12 mouse cellular contexts compared by ENCODE assay signal in the genomic region with DNA sequence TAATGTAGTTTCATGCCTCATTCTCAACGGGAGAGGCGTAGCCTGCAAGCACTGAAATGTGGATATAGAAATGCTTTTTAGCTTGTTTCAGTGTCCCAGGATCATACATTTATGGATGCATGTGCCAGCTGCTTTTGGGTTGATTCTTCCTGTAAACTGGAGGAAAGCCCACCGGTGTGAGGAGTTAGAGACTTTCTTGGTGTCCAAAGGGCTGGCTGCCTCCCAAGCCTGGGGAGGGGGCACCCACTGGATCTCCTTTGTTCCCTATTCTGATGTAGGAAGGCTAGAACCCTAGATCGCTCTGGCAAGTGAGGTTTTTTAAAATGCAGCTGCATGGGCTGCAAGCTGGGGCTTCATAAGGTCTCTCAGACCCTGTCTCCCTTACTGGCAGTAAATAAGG. TPM values are rescaled to one million over a fixed set of nuclear protein-coding genes. Genes with fewer than 3 reads are reported as not detected.
DNase-seq lines count a peak whose midpoint lies in the region; ATAC-seq and TF ChIP-seq lines count a peak whose summit lies in the region.
"Had no signal": no experiment of that assay in that cellular context is flagged by ENCODE, and none has a peak within 500 bp of the region (broad histone marks: within the 10 kb centered on the region; RNA-seq: fewer than 3 reads in every experiment).

No protein-coding gene starts in this region.

- H3K9ac ChIP-seq in lung, embryonic 15.5 days = no peak overlapping the region
- H3K9ac ChIP-seq in forebrain, embryonic 15.5 days (replicated peaks) = peak overlapping the region; percentile 94
- 0 out of 2 replicates have a peak overlapping the region, but pooled peaks have one; percentile 36 for H3K9ac ChIP-seq in limb, embryonic 14.5 days (ENCODE audit: low read depth, low read length, severe bottlenecking)
- H3K9ac ChIP-seq in stomach, postnatal 0 days (ENCODE audit: low read length) = no peak overlapping the region

- H3K9me3 ChIP-seq in lung, embryonic 15.5 days = no peaks in the 10 kb centered on the region
- H3K9me3 ChIP-seq in forebrain, embryonic 15.5 days = no peaks in the 10 kb centered on the region
- H3K9me3 ChIP-seq in limb, embryonic 14.5 days (ENCODE audit: control insufficient read depth, low read length) = no peaks in the 10 kb centered on the region
- H3K9me3 ChIP-seq in stomach, postnatal 0 days (ENCODE audit: control insufficient read depth, low read length) = no peaks in the 10 kb centered on the region

- no peak for ATAC-seq in lung, embryonic 15.5 days (ENCODE audit: borderline replicate concordance, extremely low read depth, low FRiP score, low TSS enrichment)
- ATAC-seq in forebrain, embryonic 15.5 days (replicated peaks) = no peak
- ATAC-seq in limb, embryonic 14.5 days (ENCODE audit: low FRiP score, low read depth) = no peak
- no peak for ATAC-seq in stomach, postnatal 0 days (ENCODE audit: low FRiP score, low TSS enrichment)
- ATAC-seq in granulocyte monocyte progenitor cell, adult 5-6 weeks (replicated peaks; ENCODE audit: poor library complexity, severe bottlenecking) = no peak

- H3K27ac ChIP-seq in lung, embryonic 15.5 days = no peak overlapping the region
- peak overlapping the region; percentile 97 for H3K27ac ChIP-seq in forebrain, embryonic 15.5 days (replicated peaks)
- H3K27ac ChIP-seq in limb, embryonic 14.5 days (replicated peaks; ENCODE audit: low read depth, low read length) = no peak overlapping the region
- no peak overlapping the region for H3K27ac ChIP-seq in stomach, postnatal 0 days (replicated peaks)
- H3K27ac ChIP-seq: kidney, postnatal 0 days had no signal

- H3K36me3 ChIP-seq in lung, embryonic 15.5 days = no peaks in the 10 kb centered on the region
- H3K36me3 ChIP-seq in forebrain, embryonic 15.5 days = peaks cover 7% of the 10 kb centered on the region; the same call in 1 of the 2 replicates
- H3K36me3 ChIP-seq in limb, embryonic 14.5 days (ENCODE audit: control insufficient read depth, insufficient read depth, low read length) = peaks cover 46% of the 10 kb centered on the region
- no peaks in the 10 kb centered on the region for H3K36me3 ChIP-seq in stomach, postnatal 0 days (ENCODE audit: control insufficient read depth, insufficient read depth, low read length)
- H3K36me3 ChIP-seq: G1E had no signal

- H3K27me3 ChIP-seq in lung, embryonic 15.5 days = peaks cover 30% of the 10 kb centered on the region
- H3K27me3 ChIP-seq in forebrain, embryonic 15.5 days = no peaks in the 10 kb centered on the region
- peaks cover 28% of the 10 kb centered on the region for H3K27me3 ChIP-seq in limb, embryonic 14.5 days (ENCODE audit: control insufficient read depth, insufficient read depth, low read length)
- peaks cover 6% of the 10 kb centered on the region; the same call in 1 of the 2 replicates for H3K27me3 ChIP-seq in stomach, postnatal 0 days (ENCODE audit: control insufficient read depth, insufficient read depth, low read length)

- peaks cover 51% of the 10 kb centered on the region for H3K4me1 ChIP-seq in lung, embryonic 15.5 days
- H3K4me1 ChIP-seq in forebrain, embryonic 15.5 days = peaks cover 62% of the 10 kb centered on the region
- H3K4me1 ChIP-seq in limb, embryonic 14.5 days (ENCODE audit: control insufficient read depth, insufficient read depth, low read length) = peaks cover 73% of the 10 kb centered on the region
- peaks cover 12% of the 10 kb centered on the region; the same call in 1 of the 2 replicates for H3K4me1 ChIP-seq in stomach, postnatal 0 days (replicated peaks; ENCODE audit: control insufficient read depth, insufficient read depth)

- H3K4me2 ChIP-seq in lung, embryonic 15.5 days = peak overlapping the region; percentile 8; the same call in 1 of the 2 replicates
- peak overlapping the region; percentile 83 for H3K4me2 ChIP-seq in forebrain, embryonic 15.5 days (replicated peaks)
- peak overlapping the region; percentile 75 for H3K4me2 ChIP-seq in limb, embryonic 14.5 days (replicated peaks; ENCODE audit: low read depth, low read length, severe bottlenecking)
- peak overlapping the region; percentile 94 for H3K4me2 ChIP-seq in stomach, postnatal 0 days (replicated peaks; ENCODE audit: low read depth)

- no peak overlapping the region for H3K4me3 ChIP-seq in lung, embryonic 15.5 days
- H3K4me3 ChIP-seq in forebrain, embryonic 15.5 days = peak overlapping the region; percentile 74
- peak overlapping the region; percentile 22 for H3K4me3 ChIP-seq in limb, embryonic 14.5 days (replicated peaks; ENCODE audit: low read length)
- H3K4me3 ChIP-seq in stomach, postnatal 0 days (ENCODE audit: low read depth, low read length) = no peak overlapping the region; the same call in 1 of the 2 replicates

- TF ChIP-seq POLR2A in limb, embryonic 14.5 days (IDR thresholded peaks at IDR 0.05; ENCODE audit: borderline replicate concordance, extremely low read depth, insufficient read depth, insufficient read length) = no peak

- TF ChIP-seq CTCF in stomach, postnatal 0 days (IDR thresholded peaks at IDR 0.05; ENCODE audit: low read depth) = no peak

- WGBS in lung, embryonic 15.5 days = 73% methylated on average over 4 of the region's 4 CpGs
- 24% methylated on average over 4 of the region's 4 CpGs for WGBS in forebrain, embryonic 15.5 days
- 61% methylated on average over 4 of the region's 4 CpGs for WGBS in limb, embryonic 14.5 days
- 68% methylated on average over 4 of the region's 4 CpGs for WGBS in stomach, postnatal 0 days

- DNase-seq in lung, adult 18-20 months = no peak
- no peak for DNase-seq in limb, embryonic 14.5 days (ENCODE audit: low spot score)
- no peak for DNase-seq in stomach, postnatal 0 days (ENCODE audit: low spot score)
- DNase-seq in right cerebral cortex, postnatal 4 days = no peak
- DNase-seq: adrenal gland, adult 8-10 months; gastrocnemius, postnatal 14 days; liver had no signal

- TF ChIP-seq EP300 in stomach, postnatal 0 days (optimal IDR thresholded peaks at IDR 0.05) = no peak

RNA-seq across cellular contexts. Expression of gene Mn1, which starts 6.5 kb away (rescaled TPM):
- polyA plus RNA-seq in lung, embryonic 15.5 days (2015; fragmentation: Nextera tagmentation; extraction: Ambion mirVana) = 7.8 and 9.0 TPM in 2 replicates
- polyA plus RNA-seq in forebrain, embryonic 15.5 days (2015; fragmentation: Nextera tagmentation; extraction: Ambion mirVana) = 102 and 109 TPM in 2 replicates
- polyA plus RNA-seq in limb, embryonic 14.5 days (2012; rRNA removed) = 11.4 and 16.0 TPM in 2 replicates
- 18.2 and 21.0 TPM in 2 replicates for polyA plus RNA-seq in limb, embryonic 14.5 days (2014; fragmentation: Nextera tagmentation; extraction: Ambion mirVana)
- 4.9 and 5.6 TPM in 2 replicates for polyA plus RNA-seq in stomach, postnatal 0 days (2015; fragmentation: Nextera tagmentation; extraction: Ambion mirVana)
- 0.64 TPM in 1 of 2 replicates, not detected in the other for total RNA-seq in granulocyte monocyte progenitor cell, adult 5-6 weeks (2014; fragmentation: Nextera tagmentation)
- not detected in 2 replicates for total RNA-seq in granulocyte monocyte progenitor cell, adult 5-6 weeks (2017)
- polyA plus RNA-seq: G1E had no signal

Comparison
In these comparisons a context has a peak if more than half of its experiments do, and no peak if none do; other contexts are left out.
1. H3K4me2 ChIP-seq: peak in every context shown above with its lines; median percentile 94 in stomach, postnatal 0 days; 83 in forebrain, embryonic 15.5 days; 75 in limb, embryonic 14.5 days; 8 in lung, embryonic 15.5 days.
2. H3K4me3 ChIP-seq: peak in forebrain, embryonic 15.5 days (single experiment) and limb, embryonic 14.5 days (single experiment); none in lung, embryonic 15.5 days (single experiment) and stomach, postnatal 0 days (single experiment).
3. H3K9ac ChIP-seq: peak in forebrain, embryonic 15.5 days (single experiment) and limb, embryonic 14.5 days (single experiment); none in lung, embryonic 15.5 days (single experiment) and stomach, postnatal 0 days (single experiment).